18 mouse cellular contexts compared by ENCODE assay signal in the genomic region with DNA sequence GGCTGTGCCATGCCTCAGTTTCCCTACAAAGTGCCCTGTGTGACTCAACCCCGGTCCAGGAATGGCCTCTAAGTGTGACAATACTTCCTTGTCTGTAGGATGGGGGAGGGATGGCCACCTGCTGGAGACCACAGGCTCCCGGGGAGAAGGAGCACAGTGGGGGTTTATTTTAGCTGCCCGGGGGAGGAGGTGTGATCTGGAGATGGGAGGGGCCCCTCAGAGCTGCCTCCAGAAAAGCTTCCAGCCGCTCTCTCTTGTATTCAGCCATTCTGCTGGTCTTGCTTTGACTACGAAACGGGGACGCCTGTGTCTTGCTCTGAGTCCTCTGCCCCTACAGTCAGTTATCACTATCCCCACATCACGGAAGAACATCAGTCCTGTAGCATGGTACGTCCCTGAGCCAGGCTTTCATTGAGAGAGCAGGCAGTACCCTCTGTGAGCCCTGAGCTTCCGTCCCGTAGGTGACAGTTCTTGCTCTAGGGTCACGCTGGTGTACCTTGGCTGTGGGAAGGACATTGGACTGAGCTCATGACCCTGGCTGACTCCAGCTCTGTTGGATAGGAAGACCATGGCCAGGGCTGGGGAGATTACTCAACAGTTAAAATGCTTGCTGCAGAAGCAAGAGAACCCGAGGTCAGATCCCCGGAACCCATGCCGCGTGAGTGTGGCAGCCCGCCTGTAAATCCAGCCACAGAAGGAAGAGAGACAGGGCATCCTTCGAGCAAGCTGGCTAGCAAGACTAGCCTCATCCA. TPM values are rescaled to one million over a fixed set of nuclear protein-coding genes. Genes with fewer than 3 reads are reported as not detected.
DNase-seq lines count a peak whose midpoint lies in the region; ATAC-seq and TF ChIP-seq lines count a peak whose summit lies in the region.
"Had no signal": no experiment of that assay in that cellular context is flagged by ENCODE, and none has a peak within 500 bp of the region (broad histone marks: within the 10 kb centered on the region; RNA-seq: fewer than 3 reads in every experiment).

No protein-coding gene starts in this region.

- no peak for ATAC-seq in heart, embryonic 13.5 days (ENCODE audit: extremely low read depth, insufficient number of reproducible peaks, low FRiP score, low TSS enrichment)
- peak; percentile 71 for ATAC-seq in liver, embryonic 15.5 days (ENCODE audit: insufficient read depth)
- ATAC-seq in forebrain, embryonic 14.5 days = no peak
- ATAC-seq: forebrain, embryonic 13.5 days; intestine, postnatal 0 days had no signal

- H3K9me3 ChIP-seq in heart, embryonic 13.5 days = peaks cover 2% of the 10 kb centered on the region; the same call in 1 of the 2 replicates
- 0 out of 2 replicates have a peak, but pooled peaks cover 3% of the 10 kb centered on the region for H3K9me3 ChIP-seq in liver, embryonic 15.5 days (replicated peaks)
- no peaks in the 10 kb centered on the region; the same call in 1 of the 2 replicates for H3K9me3 ChIP-seq in forebrain, embryonic 14.5 days (replicated peaks; ENCODE audit: control insufficient read depth, low read length)
- H3K9me3 ChIP-seq in forebrain, embryonic 10.5 days = peaks cover 10% of the 10 kb centered on the region
- H3K9me3 ChIP-seq: hindbrain, embryonic 12.5 days; midbrain, embryonic 12.5 days had no signal

- H3K4me3 ChIP-seq in heart, embryonic 13.5 days = no peak overlapping the region
- no peak overlapping the region for H3K4me3 ChIP-seq in left cerebral cortex, adult 2 months
- H3K4me3 ChIP-seq in liver, embryonic 15.5 days (replicated peaks) = no peak overlapping the region
- H3K4me3 ChIP-seq in forebrain, embryonic 14.5 days (ENCODE audit: low read depth, low read length) = no peak overlapping the region
- no peak overlapping the region for H3K4me3 ChIP-seq in forebrain, embryonic 10.5 days
- H3K4me3 ChIP-seq: forebrain, embryonic 13.5 days; hindbrain, embryonic 12.5 days; midbrain, embryonic 12.5 days had no signal

- DNase-seq in heart, postnatal 25 days (ENCODE audit: low spot score) = no peak
- peak; percentile 34 for DNase-seq in ZHBTc4 (ENCODE audit: low read depth, low spot score)
- peak; percentile 49 to 71 for DNase-seq in left cerebral cortex, adult 2 months (ENCODE audit: extremely low spot score in 1 of 2, low spot score in 2 of 2)
- no peak for DNase-seq in forebrain, embryonic 14.5 days (ENCODE audit: low spot score)
- DNase-seq in forebrain, embryonic 10.5 days (ENCODE audit: extremely low spot score, low spot score) = no peak
- no peak for DNase-seq in embryo, embryonic 11 days
- DNase-seq: B cell, adult 2 months; cerebellum, postnatal 36 days; gastrocnemius, postnatal 14 days; lung, postnatal 36 days; thymus, adult 2 months had no signal

- 0 out of 2 replicates have a peak overlapping the region, but pooled peaks have one; percentile 24 for H3K9ac ChIP-seq in heart, embryonic 13.5 days
- H3K9ac ChIP-seq in liver, embryonic 15.5 days = no peak overlapping the region
- no peak overlapping the region for H3K9ac ChIP-seq in forebrain, embryonic 14.5 days (ENCODE audit: low read length)
- H3K9ac ChIP-seq: forebrain, embryonic 13.5 days; hindbrain, embryonic 12.5 days; midbrain, embryonic 12.5 days had no signal

- peak; percentile 5 for TF ChIP-seq CTCF in left cerebral cortex, adult 2 months (IDR thresholded peaks at IDR 0.05)

- peaks cover 22% of the 10 kb centered on the region for H3K4me1 ChIP-seq in heart, embryonic 13.5 days
- peaks cover 22% of the 10 kb centered on the region for H3K4me1 ChIP-seq in liver, embryonic 15.5 days (replicated peaks)
- H3K4me1 ChIP-seq in forebrain, embryonic 14.5 days (ENCODE audit: control insufficient read depth, insufficient read depth, low read length) = no peaks in the 10 kb centered on the region
- H3K4me1 ChIP-seq in forebrain, embryonic 10.5 days = peaks cover 18% of the 10 kb centered on the region
- H3K4me1 ChIP-seq: forebrain, embryonic 13.5 days; hindbrain, embryonic 12.5 days; midbrain, embryonic 12.5 days had no signal

- WGBS in heart, embryonic 13.5 days = 56% methylated on average over 18 of the region's 18 CpGs
- 54% methylated on average over 18 of the region's 18 CpGs for WGBS in liver, embryonic 15.5 days (ENCODE audit: insufficient replicate concordance)
- WGBS in forebrain, embryonic 14.5 days = 69% methylated on average over 18 of the region's 18 CpGs
- WGBS in forebrain, embryonic 10.5 days = 63% methylated on average over 18 of the region's 18 CpGs

- no peak overlapping the region for H3K27ac ChIP-seq in heart, embryonic 13.5 days (replicated peaks)
- H3K27ac ChIP-seq in left cerebral cortex, adult 2 months = peak overlapping the region; percentile 91
- H3K27ac ChIP-seq in liver, embryonic 15.5 days (replicated peaks) = no peak overlapping the region; the same call in 1 of the 2 replicates
- H3K27ac ChIP-seq in forebrain, embryonic 14.5 days (ENCODE audit: low read depth, low read length) = no peak overlapping the region
- H3K27ac ChIP-seq in forebrain, embryonic 10.5 days = no peak overlapping the region
- H3K27ac ChIP-seq: forebrain, embryonic 13.5 days; hindbrain, embryonic 12.5 days; midbrain, embryonic 12.5 days had no signal

- intact Hi-C loops in heart, postnatal 25 days (cut with DNase I) = no loop called here
- intact Hi-C loops in left cerebral cortex, adult 2 months (cut with DNase I) = no loop called here

- H3K4me2 ChIP-seq in heart, embryonic 13.5 days = no peak overlapping the region
- peak overlapping the region; percentile 13; the same call in 1 of the 2 replicates for H3K4me2 ChIP-seq in liver, embryonic 15.5 days
- H3K4me2 ChIP-seq in forebrain, embryonic 14.5 days (ENCODE audit: low read length) = no peak overlapping the region
- H3K4me2 ChIP-seq: forebrain, embryonic 13.5 days; hindbrain, embryonic 12.5 days; midbrain, embryonic 12.5 days had no signal

- no peaks in the 10 kb centered on the region for H3K27me3 ChIP-seq in heart, embryonic 13.5 days (replicated peaks)
- no peaks in the 10 kb centered on the region for H3K27me3 ChIP-seq in liver, embryonic 15.5 days
- H3K27me3 ChIP-seq in forebrain, embryonic 14.5 days (replicated peaks; ENCODE audit: control insufficient read depth, insufficient read depth, low read length) = no peaks in the 10 kb centered on the region
- no peaks in the 10 kb centered on the region for H3K27me3 ChIP-seq in forebrain, embryonic 10.5 days (ENCODE audit: poor library complexity, severe bottlenecking)
- H3K27me3 ChIP-seq: forebrain, embryonic 13.5 days; hindbrain, embryonic 12.5 days; midbrain, embryonic 12.5 days had no signal

- peaks cover 52% of the 10 kb centered on the region for H3K36me3 ChIP-seq in heart, embryonic 13.5 days
- no peaks in the 10 kb centered on the region for H3K36me3 ChIP-seq in liver, embryonic 15.5 days (replicated peaks)
- H3K36me3 ChIP-seq in forebrain, embryonic 14.5 days (ENCODE audit: control insufficient read depth, insufficient read depth, low read length) = no peaks in the 10 kb centered on the region
- H3K36me3 ChIP-seq in forebrain, embryonic 10.5 days (replicated peaks) = peaks cover 34% of the 10 kb centered on the region

RNA-seq across cellular contexts. Expression of a gene that starts 12.5 kb away (rescaled TPM):
- polyA plus RNA-seq in heart, embryonic 13.5 days (2015; fragmentation: Nextera tagmentation; extraction: Ambion mirVana) = 8.2 and 8.3 TPM in 2 replicates
- 1 to 10 TPM; 2.2 to 2.3 TPM for total RNA-seq in heart, postnatal 25 days (2021)
- total RNA-seq in left cerebral cortex, adult 2 months (2021) = 100 to 1,000 TPM; 340 to 346 TPM
- 1.1 and 1.3 TPM in 2 replicates for polyA plus RNA-seq in liver, embryonic 15.5 days (2015; fragmentation: Nextera tagmentation; extraction: Ambion mirVana)
- polyA plus RNA-seq in forebrain, embryonic 14.5 days (2014; fragmentation: Nextera tagmentation; extraction: Ambion mirVana) = 57.0 and 78.5 TPM in 2 replicates
- polyA plus RNA-seq in forebrain, embryonic 10.5 days (2016; fragmentation: Nextera tagmentation; extraction: Ambion mirVana) = 8.7 and 10.0 TPM in 2 replicates

RNA-seq across cellular contexts. Expression of a gene that starts 26.8 kb away (rescaled TPM):
- 59.1 and 65.8 TPM in 2 replicates for polyA plus RNA-seq in heart, embryonic 13.5 days (2015; fragmentation: Nextera tagmentation; extraction: Ambion mirVana)
- 10 to 100 TPM; 59.4 to 65.8 TPM for total RNA-seq in heart, postnatal 25 days (2021)
- 10 to 100 TPM; 31.3 to 39.3 TPM for total RNA-seq in left cerebral cortex, adult 2 months (2021)
- polyA plus RNA-seq in liver, embryonic 15.5 days (2015; fragmentation: Nextera tagmentation; extraction: Ambion mirVana) = 26.6 and 27.1 TPM in 2 replicates
- polyA plus RNA-seq in forebrain, embryonic 14.5 days (2014; fragmentation: Nextera tagmentation; extraction: Ambion mirVana) = 66.9 and 70.7 TPM in 2 replicates
- 40.1 and 40.8 TPM in 2 replicates for polyA plus RNA-seq in forebrain, embryonic 10.5 days (2016; fragmentation: Nextera tagmentation; extraction: Ambion mirVana)

RNA-seq across cellular contexts. Expression of a gene that starts 28.2 kb away (rescaled TPM):
- polyA plus RNA-seq in heart, embryonic 13.5 days (2015; fragmentation: Nextera tagmentation; extraction: Ambion mirVana) = 26.4 and 28.1 TPM in 2 replicates
- 10 to 100 TPM; 35.9 to 37.0 TPM for total RNA-seq in heart, postnatal 25 days (2021)
- total RNA-seq in left cerebral cortex, adult 2 months (2021) = 10 to 100 TPM; 38.6 to 41.7 TPM
- 14.3 and 14.9 TPM in 2 replicates for polyA plus RNA-seq in liver, embryonic 15.5 days (2015; fragmentation: Nextera tagmentation; extraction: Ambion mirVana)
- 36.3 and 38.8 TPM in 2 replicates for polyA plus RNA-seq in forebrain, embryonic 14.5 days (2014; fragmentation: Nextera tagmentation; extraction: Ambion mirVana)
- 25.0 and 26.1 TPM in 2 replicates for polyA plus RNA-seq in forebrain, embryonic 10.5 days (2016; fragmentation: Nextera tagmentation; extraction: Ambion mirVana)

RNA-seq across cellular contexts. Expression of a gene that starts 29.0 kb away (rescaled TPM):
- polyA plus RNA-seq in heart, embryonic 13.5 days (2015; fragmentation: Nextera tagmentation; extraction: Ambion mirVana) = 70.8 and 71.2 TPM in 2 replicates
- total RNA-seq in heart, postnatal 25 days (2021) = 10 to 100 TPM; 22.3 to 22.7 TPM
- total RNA-seq in left cerebral cortex, adult 2 months (2021) = 10 to 100 TPM; 53.4 to 57.3 TPM
- polyA plus RNA-seq in liver, embryonic 15.5 days (2015; fragmentation: Nextera tagmentation; extraction: Ambion mirVana) = 52.7 and 56.4 TPM in 2 replicates
- polyA plus RNA-seq in forebrain, embryonic 14.5 days (2014; fragmentation: Nextera tagmentation; extraction: Ambion mirVana) = 89.1 and 92.7 TPM in 2 replicates
- 172 and 176 TPM in 2 replicates for polyA plus RNA-seq in forebrain, embryonic 10.5 days (2016; fragmentation: Nextera tagmentation; extraction: Ambion mirVana)

RNA-seq across cellular contexts. Expression of a gene that starts 42.3 kb away (rescaled TPM):
- 3.0 and 3.3 TPM in 2 replicates for polyA plus RNA-seq in heart, embryonic 13.5 days (2015; fragmentation: Nextera tagmentation; extraction: Ambion mirVana)
- total RNA-seq in heart, postnatal 25 days (2021) = under 1 TPM; 0.53 to 0.60 TPM
- total RNA-seq in left cerebral cortex, adult 2 months (2021) = 10 to 100 TPM; 26.8 to 30.8 TPM
- 0.13 and 0.30 TPM in 2 replicates for polyA plus RNA-seq in liver, embryonic 15.5 days (2015; fragmentation: Nextera tagmentation; extraction: Ambion mirVana)
- 25.0 and 28.9 TPM in 2 replicates for polyA plus RNA-seq in forebrain, embryonic 14.5 days (2014; fragmentation: Nextera tagmentation; extraction: Ambion mirVana)
- 6.6 and 7.7 TPM in 2 replicates for polyA plus RNA-seq in forebrain, embryonic 10.5 days (2016; fragmentation: Nextera tagmentation; extraction: Ambion mirVana)
- total RNA-seq: G1E had no signal

Comparison
In these comparisons a context has a peak if more than half of its experiments do, and no peak if none do; other contexts are left out.
1. DNase-seq: peak in ZHBTc4 (single experiment) and left cerebral cortex, adult 2 months (2 of 2); none in heart, postnatal 25 days (single experiment), forebrain, embryonic 14.5 days (single experiment), forebrain, embryonic 10.5 days (single experiment) and embryo, embryonic 11 days (single experiment).